Mouse (Mus musculus) limb, embryonic 15.5 days (tissue): ENCODE results near the gene Nodal. TPM values are rescaled to one million over a fixed set of nuclear protein-coding genes. Genes with fewer than 3 reads are reported as not detected.

Experiments used
- ATAC-seq: fragments of 200-750 bp; cut with Nextera tagmentation; 2 replicates; pipeline ENCODE4 v1.8.0; 2017; ENCODE audit warnings: low read depth, moderate TSS enrichment; ENCODE audit not compliant: insufficient number of reproducible peaks, low FRiP score, low TSS enrichment
- H3K27ac ChIP-seq: fragments of 300-500 bp; sonication (generic); 2 replicates; pipeline ENCODE4 v1.5.1; 2015; ENCODE audit warnings: moderate library complexity, mild to moderate bottlenecking, inconsistent platforms
- H3K27me3 ChIP-seq: fragments of 300-500 bp; sonication (generic); 2 replicates; pipeline ENCODE4 v1.6.1; 2015; ENCODE audit warnings: inconsistent platforms
- H3K36me3 ChIP-seq: fragments of 300-500 bp; sonication (generic); 2 replicates; pipeline ENCODE4 v1.6.1; 2015; ENCODE audit warnings: inconsistent platforms
- H3K4me1 ChIP-seq: fragments of 300-500 bp; sonication (generic); 2 replicates; pipeline ENCODE4 v1.6.1; 2015; ENCODE audit warnings: inconsistent platforms
- H3K4me2 ChIP-seq: fragments of 300-500 bp; sonication (generic); 2 replicates; pipeline ENCODE4 v1.6.1; 2015; ENCODE audit warnings: mild to moderate bottlenecking, inconsistent platforms
- H3K4me3 ChIP-seq: fragments of 300-500 bp; sonication (generic); 2 replicates; pipeline ENCODE4 v1.5.1; 2015; ENCODE audit warnings: mild to moderate bottlenecking, inconsistent platforms
- H3K9ac ChIP-seq: fragments of 300-500 bp; sonication (generic); 2 replicates; pipeline ENCODE4 v1.6.1; 2015; ENCODE audit warnings: inconsistent platforms
- H3K9me3 ChIP-seq: fragments of 300-500 bp; sonication (generic); 2 replicates; pipeline ENCODE4 v1.6.1; 2016; ENCODE audit warnings: inconsistent platforms
- WGBS: fragments of 180-500 bp; shearing (Covaris S2); methylation state at CpG from one replicate; pipeline ENCODE4 v1.1.7; 2015; 5-methylcytosine and 5-hydroxymethylcytosine counted together
- polyA plus RNA-seq: library from polyadenylated mRNA; unstranded; fragments of >200 nt; fragmentation: Nextera tagmentation; extraction: Ambion mirVana; gene quantifications from 2 replicates; pipeline ENCODE4 v1.2.1, GENCODE M21; 2015

The Nodal gene
- polyA plus RNA-seq, 1 experiment from 2014 or later: 0.13 TPM

GRCm38 (mm10) chr10:61466873-61467272 lies 49.1 kb downstream of the Nodal start:
- H3K27ac ChIP-seq: no peak overlapping the region
- H3K9me3 ChIP-seq: no peaks in the 10 kb centered on the region
- WGBS: 22% methylated on average over 5 of the region's 5 CpGs
- no peaks in the 10 kb centered on the region for H3K36me3 ChIP-seq
- no peaks in the 10 kb centered on the region for H3K27me3 ChIP-seq
- H3K4me2 ChIP-seq: no peak overlapping the region
- no peaks in the 10 kb centered on the region for H3K4me1 ChIP-seq
- H3K4me3 ChIP-seq: no peak overlapping the region
- H3K9ac ChIP-seq: no peak overlapping the region
- no peak for ATAC-seq

- no peak overlapping the region for H3K4me2 ChIP-seq
- H3K27ac ChIP-seq: no peak overlapping the region
- H3K4me1 ChIP-seq: no peaks in the 10 kb centered on the region
- no peaks in the 10 kb centered on the region for H3K27me3 ChIP-seq
- 58% methylated on average over 7 of the region's 7 CpGs for whole genome bisulfite sequencing
- ATAC-seq: no peak
- no peaks in the 10 kb centered on the region for H3K9me3 ChIP-seq
- no peak overlapping the region for H3K9ac ChIP-seq
- H3K36me3 ChIP-seq: no peaks in the 10 kb centered on the region
- no peak overlapping the region for H3K4me3 ChIP-seq
Observed at GRCm38 (mm10) chr10:61468900-61469299, 51.1 kb downstream of the Nodal start.

GRCm38 (mm10) chr10:61473640-61474039 lies 55.9 kb downstream of the Nodal start:
- H3K4me3 ChIP-seq: no peak overlapping the region
- WGBS: 77% methylated on average over 3 of the region's 3 CpGs
- ATAC-seq: no peak

GRCm38 (mm10) chr10:61474344-61474743 lies 56.6 kb downstream of the Nodal start:
- Histone ChIP-seq H3K9me3 (no peaks in the 10 kb centered on the region), H3K9ac (no peak overlapping the region), H3K4me1 (peaks cover 14% of the 10 kb centered on the region), H3K27ac (no peak overlapping the region), H3K4me3 (no peak overlapping the region), H3K36me3 (no peaks in the 10 kb centered on the region), H3K4me2 (no peak overlapping the region), H3K27me3 (no peaks in the 10 kb centered on the region)
- WGBS: 65% methylated on average over 1 of the region's 1 CpGs
- no peak for ATAC-seq

More at GRCm38 (mm10) chr10:61473640-61474039, 55.9 kb downstream of the Nodal start:
- Histone ChIP-seq H3K27ac (no peak overlapping the region), H3K4me1 (peaks cover 14% of the 10 kb centered on the region), H3K27me3 (no peaks in the 10 kb centered on the region), H3K4me2 (no peak overlapping the region), H3K36me3 (no peaks in the 10 kb centered on the region), H3K9me3 (no peaks in the 10 kb centered on the region), H3K9ac (no peak overlapping the region)

Other genes starting within 250 kb of the Nodal start
- gene Tbata, start 246.0 kb upstream of the Nodal start, polyA plus RNA-seq: 0.19 and 0.42 TPM in 2 replicates
- gene Adamts14, start 144.5 kb upstream of the Nodal start, polyA plus RNA-seq: 4.9 and 6.9 TPM in 2 replicates
- gene Prf1, start 120.1 kb upstream of the Nodal start, polyA plus RNA-seq: 0.09 TPM in 1 of 2 replicates, not detected in the other
- gene Pald1, start 34.4 kb upstream of the Nodal start, polyA plus RNA-seq: 22.8 and 23.8 TPM in 2 replicates
- gene Eif4ebp2, start 34.7 kb downstream of the Nodal start, polyA plus RNA-seq: 64.5 and 68.5 TPM in 2 replicates
- gene Lrrc20, start 57.8 kb downstream of the Nodal start, polyA plus RNA-seq: 8.5 and 10.2 TPM in 2 replicates
- 0.12 TPM in 2 replicates for gene Npffr1, start 177.5 kb downstream of the Nodal start, polyA plus RNA-seq
- gene Ppa1, start 230.6 kb downstream of the Nodal start, polyA plus RNA-seq: 171 and 176 TPM in 2 replicates